ENCODE assay signal across 14 mouse cellular contexts in genomic region chr11:61108911-61109361, GRCm38 (mm10). TPM values are rescaled to one million over a fixed set of nuclear protein-coding genes. Genes with fewer than 3 reads are reported as not detected.
DNase-seq lines count a peak whose midpoint lies in the region; ATAC-seq and TF ChIP-seq lines count a peak whose summit lies in the region.
"Had no signal": no experiment of that assay in that cellular context is flagged by ENCODE, and none has a peak within 500 bp of the region (broad histone marks: within the 10 kb centered on the region; RNA-seq: fewer than 3 reads in every experiment).

No protein-coding gene starts in this region.

- TF ChIP-seq POLR2A in small intestine, adult 2 months (IDR thresholded peaks at IDR 0.05; ENCODE audit: low read depth, low read length): no peak

- TF ChIP-seq CTCF in small intestine, adult 2 months (IDR thresholded peaks at IDR 0.05; ENCODE audit: extremely low read depth, insufficient read length, insufficient replicate concordance, low read depth, low read length): no peak

- peak; percentile 40 to 57; a peak in 3 of 4 replicates for ATAC-seq in hematopoietic stem cell, adult 5-6 weeks (replicated peaks in 1 of 2; ENCODE audit: insufficient read depth in 1 of 2, low FRiP score in 2 of 2, low TSS enrichment in 1 of 2, low read depth in 1 of 2, poor library complexity in 2 of 2, severe bottlenecking in 2 of 2)
- no peak for ATAC-seq in CD4-positive, CD25-positive, alpha-beta regulatory T cell, adult 4 months

- DNase-seq in lung, postnatal 36 days: peak; percentile 36
- DNase-seq in lung, postnatal 14 days: no peak
- no peak for DNase-seq in Muller cell, postnatal 12 days (ENCODE audit: inconsistent ontology term)
- DNase-seq in hindbrain, embryonic 10.5 days (ENCODE audit: low spot score): no peak
- DNase-seq: adrenal gland, postnatal 10 days; cerebellum, postnatal 14 days; lung, embryonic 14.5 days; thymus, postnatal 25 days had no signal

- peak overlapping the region; percentile 66 for H3K27ac ChIP-seq in small intestine, adult 2 months (ENCODE audit: insufficient read depth, low read depth, low read length)
- no peak overlapping the region for H3K27ac ChIP-seq in hindbrain, embryonic 10.5 days
- H3K27ac ChIP-seq: embryonic facial prominence, embryonic 12.5 days; limb, embryonic 12.5 days; midbrain, embryonic 12.5 days had no signal

- H3K4me3 ChIP-seq in small intestine, adult 2 months (ENCODE audit: low read depth, low read length): peak overlapping the region; percentile 17; the same call in 1 of the 2 replicates
- H3K4me3 ChIP-seq in hindbrain, embryonic 10.5 days: no peak overlapping the region
- H3K4me3 ChIP-seq: embryonic facial prominence, embryonic 12.5 days; limb, embryonic 12.5 days; midbrain, embryonic 12.5 days had no signal

- no peaks in the 10 kb centered on the region for H3K27me3 ChIP-seq in small intestine, adult 2 months (ENCODE audit: control insufficient read depth, insufficient read depth, low read length)
- H3K27me3 ChIP-seq in hindbrain, embryonic 10.5 days (ENCODE audit: insufficient read depth, poor library complexity, severe bottlenecking): peaks cover under 1% of the 10 kb centered on the region; the same call in 1 of the 2 replicates
- H3K27me3 ChIP-seq: embryonic facial prominence, embryonic 12.5 days; limb, embryonic 12.5 days had no signal

- 77% methylated on average over 12 of the region's 12 CpGs for WGBS in small intestine, adult 2 months
- WGBS in hindbrain, embryonic 10.5 days: 89% methylated on average over 12 of the region's 12 CpGs

- H3K9me3 ChIP-seq in hindbrain, embryonic 10.5 days: no peaks in the 10 kb centered on the region
- H3K9me3 ChIP-seq: embryonic facial prominence, embryonic 12.5 days; limb, embryonic 12.5 days; midbrain, embryonic 12.5 days had no signal

- H3K4me1 ChIP-seq in small intestine, adult 2 months (ENCODE audit: control insufficient read depth, insufficient read depth, insufficient read length, low read length): peaks cover 1% of the 10 kb centered on the region; the same call in 1 of the 2 replicates
- H3K4me1 ChIP-seq in hindbrain, embryonic 10.5 days (replicated peaks): peaks cover 8% of the 10 kb centered on the region
- H3K4me1 ChIP-seq: embryonic facial prominence, embryonic 12.5 days; limb, embryonic 12.5 days had no signal

- no peaks in the 10 kb centered on the region for H3K36me3 ChIP-seq in small intestine, adult 2 months (ENCODE audit: control insufficient read depth, insufficient read depth, low read length)
- no peaks in the 10 kb centered on the region for H3K36me3 ChIP-seq in hindbrain, embryonic 10.5 days
- H3K36me3 ChIP-seq: embryonic facial prominence, embryonic 12.5 days; limb, embryonic 12.5 days; midbrain, embryonic 12.5 days had no signal

RNA-seq across cellular contexts. Expression of gene Tnfrsf13b, which starts 17.6 kb away (rescaled TPM):
- 43.9 and 82.0 TPM in 2 replicates for total RNA-seq in hematopoietic stem cell, adult 5-6 weeks (2017)
- 12.2 and 30.8 TPM in 2 replicates for polyA plus RNA-seq in small intestine, adult 2 months (2012; rRNA removed)
- 0.73 and 1.5 TPM in 2 replicates for polyA plus RNA-seq in hindbrain, embryonic 10.5 days (2016; fragmentation: Nextera tagmentation; extraction: Ambion mirVana)
- polyA plus RNA-seq in CD4-positive, CD25-positive, alpha-beta regulatory T cell, adult 4 months (2017; shearing (Covaris generic)): 10 to 100 TPM; 77.2 to 97.2 TPM
